Mouse (Mus musculus) layer of hippocampus, postnatal 25 days (tissue): Measurements from ENCODE around the gene H2-M10.3. TPM values are rescaled to one million over a fixed set of nuclear protein-coding genes. Genes with fewer than 3 reads are reported as not detected.
"Not testable (repeated sequence)": the region's sequence is repeated elsewhere in the genome, so short reads cannot be mapped to it uniquely, and the experiment has no call there.

Source experiments
- DNase-seq, 2 experiments: peaks; one replicate each; pipeline ENCODE4 v3.0.0; 2022; ENCODE audit warnings: mixed read lengths in 2 of 2, low spot score in 1 of 2; ENCODE audit errors: extremely low spot score in 1 of 2
- total RNA-seq, 2 experiments: library from RNA; stranded (reverse); gene quantifications; 2 replicates each; pipeline ENCODE4 v1.2.3; 2021

The H2-M10.3 gene
- not detected for total RNA-seq

GRCm38 (mm10) chr17:36368317-36368716, at the start of gene H2-M10.3:
Gene H2-M10.3 (minus strand): TSS chr17:36368417.
- not testable (repeated sequence) for DNase-seq

GRCm38 (mm10) chr17:36417416-36417815, 49.2 kb upstream of the H2-M10.3 start:
- DNase-seq = no peak

- no peak for DNase-seq
Observed at GRCm38 (mm10) chr17:36415407-36415806, 47.2 kb upstream of the H2-M10.3 start.

- DNase-seq = no peak
Observed at GRCm38 (mm10) chr17:36414361-36414760, 46.1 kb upstream of the H2-M10.3 start.

GRCm38 (mm10) chr17:36389907-36390306, 21.7 kb upstream of the H2-M10.3 start:
- no peak for DNase-seq

- DNase-seq = not testable (repeated sequence)
Observed at GRCm38 (mm10) chr17:36362404-36362803, 5.8 kb downstream of the H2-M10.3 start.

- peak; percentile 28 to 67 for DNase-seq
Observed at GRCm38 (mm10) chr17:36357512-36357911, 10.7 kb downstream of the H2-M10.3 start.

- DNase-seq = no peak
Observed at GRCm38 (mm10) chr17:36355763-36356162, 12.5 kb downstream of the H2-M10.3 start.

- peak; percentile 26 to 63 for DNase-seq
Observed at GRCm38 (mm10) chr17:36355343-36355742, 12.9 kb downstream of the H2-M10.3 start.

- no peak for DNase-seq
Observed at GRCm38 (mm10) chr17:36326055-36326454, 42.2 kb downstream of the H2-M10.3 start, which contains the start of gene H2-M10.1. Gene H2-M10.1 (minus strand): TSS chr17:36326155.

- no peak for DNase-seq
Observed at GRCm38 (mm10) chr17:36315689-36316253, 52.4 kb downstream of the H2-M10.3 start.

GRCm38 (mm10) chr17:36315041-36315688, 53.1 kb downstream of the H2-M10.3 start:
- peak; percentile 63 to 66 for DNase-seq

Other genes starting within 250 kb of the H2-M10.3 start
- gene Gm19684, start 246.7 kb downstream of the H2-M10.3 start, total RNA-seq = not detected
- not detected for gene Gm7030, start 239.0 kb downstream of the H2-M10.3 start, total RNA-seq
- not detected for gene Gm8909, start 199.9 kb downstream of the H2-M10.3 start, total RNA-seq
- not detected for gene H2-T3, start 178.1 kb downstream of the H2-M10.3 start, total RNA-seq
- gene Rpp21, start 110.3 kb downstream of the H2-M10.3 start, total RNA-seq = 10 to 100 TPM; 41.6 to 50.0 TPM
- 10 to 100 TPM; 17.6 to 22.0 TPM for gene Trim39, start 96.2 kb downstream of the H2-M10.3 start, total RNA-seq
- not detected for gene H2-M10.2, start 81.9 kb downstream of the H2-M10.3 start, total RNA-seq
- gene H2-M10.1, start 42.3 kb downstream of the H2-M10.3 start, total RNA-seq = not detected
- gene H2-M10.4, start 93.9 kb upstream of the H2-M10.3 start, total RNA-seq = not detected
- not detected for gene H2-M11, start 178.7 kb upstream of the H2-M10.3 start, total RNA-seq